Mouse (Mus musculus) stomach, postnatal 0 days (tissue): Measurements from ENCODE around the gene Gm21987.

Experiments
- CTCF ChIP-seq: IDR thresholded peaks from 2 replicates; pipeline ENCODE4 v1.5.1; 2016; ENCODE audit warnings: antibody characterized with exemption, low read depth, mild to moderate bottlenecking, moderate library complexity
- EP300 ChIP-seq: optimal IDR thresholded peaks from 2 replicates; pipeline ENCODE3; 2016; ENCODE audit warnings: antibody characterized with exemption

DNA sequence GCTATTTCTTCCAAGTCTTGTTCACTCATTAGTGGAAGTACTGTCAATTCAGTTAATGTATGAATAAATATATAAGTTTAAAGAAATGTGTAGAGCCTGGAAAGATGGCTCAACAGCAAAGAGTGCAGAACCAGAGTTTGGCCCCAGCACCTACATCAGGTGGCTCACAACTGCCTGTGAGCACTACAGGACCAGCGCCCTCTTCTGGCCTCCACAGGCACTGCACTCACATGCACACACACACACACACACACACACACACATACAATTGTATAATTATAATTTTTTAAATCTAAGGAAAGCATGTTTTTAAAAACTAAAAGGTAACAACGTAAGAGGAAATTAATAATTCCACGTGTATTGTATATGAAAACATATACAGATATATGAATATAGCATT is 17.5 kb upstream of the Gm21987 start:
- no peak for TF ChIP-seq CTCF
- TF ChIP-seq EP300, result no peak
